Mouse (Mus musculus) lung, postnatal 0 days (tissue): ENCODE measurements at regions not wholly inside any gene's neighbourhood (a gene's known extent, or its start where the extent isn't known, plus 50 kb on each side); places are given as distances from the start of the nearest gene placed in this dataset.

Experiments used
- CTCF ChIP-seq: IDR thresholded peaks from 2 replicates; pipeline ENCODE4 v1.5.1; 2016; ENCODE audit warnings: antibody characterized with exemption, mild to moderate bottlenecking
- EP300 ChIP-seq: IDR thresholded peaks from 2 replicates; pipeline ENCODE4 v1.6.1; 2016; ENCODE audit warnings: antibody characterized with exemption, mild to moderate bottlenecking, control low read depth

- TF ChIP-seq EP300 (no peak), CTCF (no peak)
Measured at GRCm38 (mm10) chr6:147390499-147390898, 85.1 kb upstream of the Ccdc91 start.
